Mouse (Mus musculus): ENCODE data around the gene Gm20503.

- no peak for TF ChIP-seq CTCF (IDR thresholded peaks at IDR 0.05)
- TF ChIP-seq EP300 (IDR thresholded peaks at IDR 0.05), result no peak
Observed at GRCm38 (mm10) chr4:59009186-59009585, 6.2 kb downstream of the Gm20503 start.
